Mouse (Mus musculus) liver, adult 2 months (tissue): ENCODE data around the gene Nradd.

Experiments used
- CTCF ChIP-seq: fragments of 200-500 bp; IDR thresholded peaks from 2 replicates; pipeline ENCODE4 v1.5.1; 2011; ENCODE audit warnings: low read depth, low read length, control low read depth
- POLR2A ChIP-seq: fragments of 200-500 bp; IDR thresholded peaks from 2 replicates; pipeline ENCODE4 v1.6.1; 2011; ENCODE audit warnings: low read length, control low read depth; ENCODE audit not compliant: insufficient read depth; ENCODE audit errors: extremely low read depth

- TF ChIP-seq CTCF (no peak), POLR2A (no peak)
Observed at GRCm38 (mm10) chr9:110649775-110650174, 25.5 kb upstream of the Nradd start.
